Mouse (Mus musculus): Measurements from ENCODE around the gene Gm572. TPM values are rescaled to one million over a fixed set of nuclear protein-coding genes. Genes with fewer than 3 reads are reported as not detected.
A peak's percentile ranks its signal among the peaks of the same experiment; 100 is the strongest.

Gene Gm572
- polyA plus RNA-seq, 1 experiment from 2014 or later: not detected

DNA sequence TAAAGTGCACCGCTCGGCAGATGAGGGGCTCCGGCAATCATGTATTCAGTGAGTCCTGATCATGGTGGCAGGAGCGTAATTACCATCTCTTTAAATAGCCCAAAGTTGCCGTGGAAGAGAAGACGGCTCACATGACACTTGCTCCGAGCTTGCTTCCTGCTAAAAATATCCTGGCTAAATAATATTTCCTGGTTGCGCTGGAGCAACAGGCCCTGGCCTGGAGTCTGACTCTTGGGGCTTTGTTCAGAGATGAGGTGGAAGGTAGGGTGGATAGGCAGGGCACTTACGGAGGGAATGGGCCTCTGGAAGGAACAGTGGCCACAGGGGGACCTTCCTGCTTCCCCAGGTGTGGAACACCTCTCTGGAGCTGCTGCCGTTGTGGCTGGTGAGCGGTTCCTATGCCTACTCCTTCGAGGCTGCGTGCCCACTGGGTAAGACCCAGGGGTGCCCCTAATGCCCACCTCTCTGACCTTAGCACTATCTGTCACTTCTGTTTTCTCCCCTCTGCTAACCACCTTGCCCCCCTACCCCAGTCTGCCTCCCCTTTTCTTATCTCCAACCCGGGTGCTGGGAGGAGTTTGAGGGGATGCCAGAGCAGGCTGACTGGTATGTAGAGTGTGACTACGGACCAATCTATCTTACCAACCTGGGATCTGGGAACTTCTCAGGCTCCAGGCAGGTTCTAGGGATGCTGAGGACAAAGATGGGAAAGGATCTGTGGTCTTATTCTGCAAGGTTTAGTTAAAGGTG lies 24.1 kb downstream of the Gm572 start:
- H3K4me2 ChIP-seq (ENCODE audit: low read length): no peak overlapping the region
- no peaks in the 10 kb centered on the region for H3K27me3 ChIP-seq (ENCODE audit: control insufficient read depth, insufficient read depth, low read depth, low read length)
- H3K9me3 ChIP-seq (replicated peaks; ENCODE audit: control insufficient read depth, low read length, poor library complexity, severe bottlenecking): no peaks in the 10 kb centered on the region
- H3K27ac ChIP-seq (ENCODE audit: low read length): no peak overlapping the region
- H3K4me1 ChIP-seq (ENCODE audit: control insufficient read depth, insufficient read depth, low read length): no peaks in the 10 kb centered on the region; the same call in 1 of the 2 replicates
- ATAC-seq: no peak
- no peak overlapping the region for H3K4me3 ChIP-seq (ENCODE audit: low read depth, low read length)
- H3K36me3 ChIP-seq (ENCODE audit: control insufficient read depth, insufficient read depth, low read length): no peaks in the 10 kb centered on the region
- 88% methylated on average over 15 of the region's 15 CpGs for WGBS
- no peak overlapping the region for H3K9ac ChIP-seq (ENCODE audit: low read depth, low read length)

DNA sequence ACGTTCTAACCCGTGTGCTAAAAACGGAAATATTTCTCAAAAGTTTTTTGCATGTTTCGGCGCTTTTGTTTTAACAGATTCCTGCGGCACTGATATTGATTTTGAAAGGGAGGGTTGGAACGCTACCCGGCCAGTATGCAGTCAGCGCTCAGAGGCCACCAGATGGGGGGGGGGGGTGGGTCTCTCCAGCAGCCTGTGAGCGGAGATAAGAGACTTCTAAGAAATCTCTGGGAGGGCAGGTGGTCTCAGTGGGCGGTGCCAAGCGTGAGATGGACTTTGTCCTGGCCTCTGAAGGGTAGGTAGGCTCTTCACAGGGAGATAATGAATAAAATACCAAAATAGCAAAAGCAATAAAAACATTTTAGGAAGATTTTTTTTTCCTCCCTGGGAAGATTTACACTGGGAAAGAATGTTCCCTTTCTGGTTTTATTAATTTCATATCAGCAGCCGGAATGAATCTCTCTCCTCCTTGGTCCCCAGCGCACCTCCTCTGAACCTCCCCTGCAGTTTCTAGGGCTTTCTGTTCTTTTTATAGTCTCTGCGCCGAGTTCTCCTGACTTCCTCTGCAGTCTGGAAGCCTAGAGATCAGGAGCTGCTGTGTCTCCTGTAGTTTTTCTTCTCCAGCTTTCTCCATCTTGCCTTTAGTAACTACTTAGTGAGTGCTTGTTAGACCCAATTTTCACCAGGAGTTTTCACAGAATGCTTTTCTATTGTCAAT lies 28.3 kb downstream of the Gm572 start:
- ATAC-seq: no peak
- Histone ChIP-seq H3K4me2 (ENCODE audit: low read length) (no peak overlapping the region), H3K4me1 (ENCODE audit: control insufficient read depth, insufficient read depth, low read length) (peaks cover 2% of the 10 kb centered on the region; the same call in 1 of the 2 replicates), H3K4me3 (ENCODE audit: low read depth, low read length) (no peak overlapping the region), H3K27me3 (ENCODE audit: control insufficient read depth, insufficient read depth, low read depth, low read length) (no peaks in the 10 kb centered on the region), H3K9ac (ENCODE audit: low read depth, low read length) (no peak overlapping the region), H3K36me3 (ENCODE audit: control insufficient read depth, insufficient read depth, low read length) (no peaks in the 10 kb centered on the region), H3K9me3 (replicated peaks; ENCODE audit: control insufficient read depth, low read length, poor library complexity, severe bottlenecking) (no peaks in the 10 kb centered on the region), H3K27ac (ENCODE audit: low read length) (no peak overlapping the region)
- WGBS: 55% methylated on average over 16 of the region's 16 CpGs

DNA sequence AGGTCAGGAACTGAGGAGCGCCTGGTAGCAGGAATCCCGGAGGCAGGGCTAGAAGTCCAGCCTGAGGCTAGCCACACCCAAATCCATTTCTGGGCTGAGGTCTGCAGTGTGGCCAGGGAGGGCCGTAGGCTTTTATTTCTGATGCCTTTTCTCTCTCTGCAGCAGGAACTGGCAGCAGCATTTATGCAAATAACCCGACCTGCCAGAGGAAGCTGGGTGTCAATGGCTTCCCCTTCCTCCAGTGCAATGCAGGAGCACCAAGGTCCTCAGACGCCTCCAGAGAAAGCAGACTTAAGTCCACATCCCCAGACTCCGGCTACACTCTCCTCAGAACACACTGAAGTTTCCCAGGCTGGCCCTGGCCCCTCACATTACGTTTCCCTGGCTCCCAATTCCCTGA lies 31.9 kb downstream of the Gm572 start:
- Histone ChIP-seq H3K36me3 (ENCODE audit: control insufficient read depth, insufficient read depth, low read length) (no peaks in the 10 kb centered on the region), H3K27me3 (ENCODE audit: control insufficient read depth, insufficient read depth, low read depth, low read length) (no peaks in the 10 kb centered on the region), H3K9ac (ENCODE audit: low read depth, low read length) (no peak overlapping the region), H3K4me1 (ENCODE audit: control insufficient read depth, insufficient read depth, low read length) (peaks cover 7% of the 10 kb centered on the region; the same call in 1 of the 2 replicates), H3K9me3 (replicated peaks; ENCODE audit: control insufficient read depth, low read length, poor library complexity, severe bottlenecking) (no peaks in the 10 kb centered on the region), H3K27ac (ENCODE audit: low read length) (no peak overlapping the region), H3K4me3 (ENCODE audit: low read depth, low read length) (no peak overlapping the region), H3K4me2 (ENCODE audit: low read length) (no peak overlapping the region)
- 41% methylated on average over 7 of the region's 7 CpGs for WGBS
- no peak for ATAC-seq

DNA sequence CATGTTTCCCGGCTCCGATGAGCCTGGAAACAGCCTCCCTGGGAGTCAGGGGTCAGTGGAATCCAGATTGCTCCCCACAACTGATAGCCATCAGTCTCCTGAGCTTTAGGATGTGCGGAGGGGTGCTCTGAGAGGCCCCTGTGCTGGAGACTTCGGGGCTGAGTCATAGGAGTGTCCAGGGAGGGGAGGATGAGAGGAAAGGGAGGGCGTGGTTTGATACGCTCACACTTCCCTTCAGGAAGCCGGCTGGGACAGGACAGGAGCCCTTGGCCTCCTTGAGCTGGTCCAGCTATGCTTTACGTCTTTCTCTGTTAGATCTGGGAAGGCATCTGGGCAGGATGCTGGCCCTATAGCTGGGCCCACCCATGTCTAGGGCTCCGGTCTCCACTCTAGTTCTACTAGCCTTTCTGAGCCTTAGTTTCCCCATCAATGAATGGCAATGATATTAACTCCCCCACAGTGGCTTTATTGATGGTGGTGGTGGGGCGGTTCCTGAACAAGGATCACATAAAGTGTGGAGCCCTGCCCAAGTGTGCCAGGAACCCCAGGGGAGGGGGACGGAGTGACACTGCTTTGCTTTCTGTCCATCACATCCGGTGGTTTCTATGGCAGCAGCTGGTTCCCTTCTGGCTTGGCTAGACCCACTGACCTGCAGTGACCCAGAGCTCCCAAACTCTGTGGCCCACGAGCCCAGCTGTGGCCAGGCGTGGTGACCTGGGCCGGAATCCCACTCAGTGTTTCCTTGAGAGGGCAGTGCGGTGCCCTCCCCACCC lies 33.3 kb downstream of the Gm572 start:
- H3K4me1 ChIP-seq (ENCODE audit: control insufficient read depth, insufficient read depth, low read length): peaks cover 7% of the 10 kb centered on the region; the same call in 1 of the 2 replicates
- no peaks in the 10 kb centered on the region for H3K36me3 ChIP-seq (ENCODE audit: control insufficient read depth, insufficient read depth, low read length)
- H3K27me3 ChIP-seq (ENCODE audit: control insufficient read depth, insufficient read depth, low read depth, low read length): no peaks in the 10 kb centered on the region
- ATAC-seq: no peak
- H3K4me3 ChIP-seq (ENCODE audit: low read depth, low read length): no peak overlapping the region
- no peaks in the 10 kb centered on the region for H3K9me3 ChIP-seq (replicated peaks; ENCODE audit: control insufficient read depth, low read length, poor library complexity, severe bottlenecking)
- H3K27ac ChIP-seq (ENCODE audit: low read length): no peak overlapping the region
- no peak overlapping the region for H3K4me2 ChIP-seq (ENCODE audit: low read length)
- 48% methylated on average over 16 of the region's 16 CpGs for WGBS
- H3K9ac ChIP-seq (ENCODE audit: low read depth, low read length): no peak overlapping the region

DNA sequence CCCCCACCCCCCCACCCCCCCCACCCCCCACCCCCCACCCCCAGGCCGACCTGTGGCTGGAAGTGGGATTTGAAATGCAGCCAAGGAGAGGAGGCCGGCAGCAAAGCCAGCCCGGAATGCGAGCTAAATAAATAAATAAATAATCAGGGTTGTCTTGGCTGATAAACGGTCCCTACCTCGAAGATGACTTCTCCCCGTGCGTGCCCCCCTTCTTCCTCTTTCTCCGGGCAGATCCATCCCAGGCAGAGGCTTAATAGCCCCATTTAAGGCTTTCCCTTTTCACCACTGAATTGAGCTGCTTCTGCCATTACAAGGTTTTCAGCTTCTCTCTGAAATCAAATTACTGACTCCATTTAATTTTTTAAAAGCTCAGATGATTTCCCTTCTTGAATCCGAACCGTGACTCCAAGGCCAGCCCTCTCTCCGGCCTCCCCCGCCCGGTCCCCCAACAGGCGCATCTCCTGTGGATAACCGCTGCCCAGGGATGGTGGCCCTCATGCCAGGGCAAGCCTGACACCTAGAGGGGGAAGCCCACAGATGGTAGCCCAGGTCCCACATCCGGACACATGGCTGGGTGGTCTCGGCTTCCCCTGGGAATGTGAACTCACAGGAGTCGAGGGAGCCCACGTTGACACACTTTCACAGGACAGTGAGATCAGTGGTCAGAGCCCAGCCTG lies 34.0 kb downstream of the Gm572 start:
- no peak overlapping the region for H3K9ac ChIP-seq (ENCODE audit: low read depth, low read length)
- H3K4me2 ChIP-seq (ENCODE audit: low read length): no peak overlapping the region
- peaks cover 7% of the 10 kb centered on the region; the same call in 1 of the 2 replicates for H3K4me1 ChIP-seq (ENCODE audit: control insufficient read depth, insufficient read depth, low read length)
- H3K9me3 ChIP-seq (replicated peaks; ENCODE audit: control insufficient read depth, low read length, poor library complexity, severe bottlenecking): no peaks in the 10 kb centered on the region
- ATAC-seq: peak; percentile 28; the same call in 1 of the 2 replicates
- H3K27ac ChIP-seq (ENCODE audit: low read length): no peak overlapping the region
- H3K27me3 ChIP-seq (ENCODE audit: control insufficient read depth, insufficient read depth, low read depth, low read length): no peaks in the 10 kb centered on the region
- no peaks in the 10 kb centered on the region for H3K36me3 ChIP-seq (ENCODE audit: control insufficient read depth, insufficient read depth, low read length)
- no peak overlapping the region for H3K4me3 ChIP-seq (ENCODE audit: low read depth, low read length)
- 42% methylated on average over 19 of the region's 20 CpGs for WGBS

DNA sequence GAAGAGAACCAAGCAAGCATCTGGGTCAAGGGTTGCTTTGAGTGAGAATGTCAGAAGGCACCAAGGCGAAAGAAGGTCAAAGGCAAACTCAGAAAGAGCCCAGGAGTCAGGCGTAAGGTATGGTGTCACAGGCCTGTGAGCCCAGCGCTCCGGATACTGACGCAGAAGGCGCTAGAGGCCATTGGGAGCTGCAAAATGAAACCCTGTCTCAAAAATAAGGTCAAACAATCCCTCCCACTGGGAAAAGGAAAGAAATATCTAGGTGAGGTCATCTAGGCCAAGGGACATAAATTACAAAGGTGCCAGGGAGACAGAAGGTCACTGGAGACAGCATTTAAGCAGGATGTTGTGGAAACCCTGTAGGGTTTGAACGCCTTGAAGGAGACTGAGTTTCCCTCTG lies 35.0 kb downstream of the Gm572 start:
- H3K27me3 ChIP-seq (ENCODE audit: control insufficient read depth, insufficient read depth, low read depth, low read length): no peaks in the 10 kb centered on the region
- no peaks in the 10 kb centered on the region for H3K36me3 ChIP-seq (ENCODE audit: control insufficient read depth, insufficient read depth, low read length)
- H3K27ac ChIP-seq (ENCODE audit: low read length): no peak overlapping the region
- no peak overlapping the region for H3K4me2 ChIP-seq (ENCODE audit: low read length)
- H3K4me3 ChIP-seq (ENCODE audit: low read depth, low read length): no peak overlapping the region
- WGBS: 93% methylated on average over 7 of the region's 7 CpGs
- ATAC-seq: no peak
- H3K4me1 ChIP-seq (ENCODE audit: control insufficient read depth, insufficient read depth, low read length): peaks cover 7% of the 10 kb centered on the region; the same call in 1 of the 2 replicates
- H3K9ac ChIP-seq (ENCODE audit: low read depth, low read length): no peak overlapping the region
- no peaks in the 10 kb centered on the region for H3K9me3 ChIP-seq (replicated peaks; ENCODE audit: control insufficient read depth, low read length, poor library complexity, severe bottlenecking)

DNA sequence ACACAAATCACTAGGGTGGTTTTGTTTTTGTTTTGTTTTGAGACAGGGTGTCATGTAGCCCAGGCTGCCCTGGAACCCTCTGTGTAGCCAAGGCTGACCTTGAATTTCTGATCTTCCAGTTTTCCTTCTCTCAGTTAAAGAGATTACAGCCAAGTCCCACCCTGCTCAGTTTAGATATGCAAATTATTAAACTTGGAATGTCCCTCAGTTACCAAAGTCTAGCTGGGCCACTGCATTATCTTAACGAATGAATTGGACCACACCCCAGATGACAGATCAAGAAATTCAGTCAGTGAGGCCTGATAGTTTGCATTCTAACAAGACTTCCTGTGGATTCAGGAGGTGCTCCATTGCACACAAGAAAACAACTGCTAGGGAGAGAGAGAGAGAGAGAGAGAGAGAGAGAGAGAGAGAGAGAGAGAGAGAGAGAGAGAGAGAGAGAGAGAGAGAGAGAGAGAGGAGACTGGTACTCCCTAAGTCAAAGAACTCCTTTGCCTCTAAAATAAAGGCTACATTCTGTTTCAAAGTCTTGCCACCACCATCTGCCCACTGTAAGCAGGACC lies 37.5 kb downstream of the Gm572 start:
- ATAC-seq: no peak
- no peak overlapping the region for H3K4me3 ChIP-seq (ENCODE audit: low read depth, low read length)
- H3K9ac ChIP-seq (ENCODE audit: low read depth, low read length): no peak overlapping the region
- H3K4me1 ChIP-seq (ENCODE audit: control insufficient read depth, insufficient read depth, low read length): peaks cover 7% of the 10 kb centered on the region; the same call in 1 of the 2 replicates
- WGBS: 69% methylated on average over 1 of the region's 1 CpGs
- no peaks in the 10 kb centered on the region for H3K36me3 ChIP-seq (ENCODE audit: control insufficient read depth, insufficient read depth, low read length)
- no peaks in the 10 kb centered on the region for H3K27me3 ChIP-seq (ENCODE audit: control insufficient read depth, insufficient read depth, low read depth, low read length)
- H3K9me3 ChIP-seq (replicated peaks; ENCODE audit: control insufficient read depth, low read length, poor library complexity, severe bottlenecking): no peaks in the 10 kb centered on the region
- no peak overlapping the region for H3K27ac ChIP-seq (ENCODE audit: low read length)
- no peak overlapping the region for H3K4me2 ChIP-seq (ENCODE audit: low read length)

DNA sequence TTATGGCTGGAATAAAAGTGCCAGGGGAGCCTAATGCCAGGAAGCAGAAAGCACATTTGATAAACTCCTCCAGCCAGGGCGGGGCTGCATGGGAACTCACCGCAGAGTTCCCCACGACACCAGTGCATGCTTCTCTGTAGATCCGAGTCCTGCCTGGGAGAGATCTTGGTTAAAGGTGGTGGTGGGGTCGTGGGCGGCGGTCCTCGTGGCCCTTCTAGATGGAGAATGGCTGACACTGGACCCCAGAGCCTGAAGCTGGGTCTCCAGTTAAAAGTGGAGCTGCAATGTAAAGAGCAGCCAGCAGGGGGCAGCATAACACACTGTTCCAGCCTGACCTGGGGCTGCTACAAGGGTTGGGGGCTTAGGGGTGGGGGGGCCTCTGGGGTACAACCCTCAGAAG lies 38.3 kb downstream of the Gm572 start:
- H3K27me3 ChIP-seq (ENCODE audit: control insufficient read depth, insufficient read depth, low read depth, low read length): no peaks in the 10 kb centered on the region
- WGBS: 22% methylated on average over 8 of the region's 8 CpGs
- H3K9ac ChIP-seq (ENCODE audit: low read depth, low read length): no peak overlapping the region
- H3K27ac ChIP-seq (ENCODE audit: low read length): no peak overlapping the region
- 0 out of 2 replicates have a peak, but pooled peaks have one; percentile 12 for ATAC-seq
- H3K4me3 ChIP-seq (ENCODE audit: low read depth, low read length): no peak overlapping the region
- H3K9me3 ChIP-seq (replicated peaks; ENCODE audit: control insufficient read depth, low read length, poor library complexity, severe bottlenecking): no peaks in the 10 kb centered on the region
- H3K36me3 ChIP-seq (ENCODE audit: control insufficient read depth, insufficient read depth, low read length): no peaks in the 10 kb centered on the region
- peaks cover 4% of the 10 kb centered on the region; the same call in 1 of the 2 replicates for H3K4me1 ChIP-seq (ENCODE audit: control insufficient read depth, insufficient read depth, low read length)
- no peak overlapping the region for H3K4me2 ChIP-seq (ENCODE audit: low read length)

All from midbrain, embryonic 16.5 days (tissue).